Mouse (Mus musculus): ENCODE measurements around the gene Stpg1.

The Stpg1 gene

DNA sequence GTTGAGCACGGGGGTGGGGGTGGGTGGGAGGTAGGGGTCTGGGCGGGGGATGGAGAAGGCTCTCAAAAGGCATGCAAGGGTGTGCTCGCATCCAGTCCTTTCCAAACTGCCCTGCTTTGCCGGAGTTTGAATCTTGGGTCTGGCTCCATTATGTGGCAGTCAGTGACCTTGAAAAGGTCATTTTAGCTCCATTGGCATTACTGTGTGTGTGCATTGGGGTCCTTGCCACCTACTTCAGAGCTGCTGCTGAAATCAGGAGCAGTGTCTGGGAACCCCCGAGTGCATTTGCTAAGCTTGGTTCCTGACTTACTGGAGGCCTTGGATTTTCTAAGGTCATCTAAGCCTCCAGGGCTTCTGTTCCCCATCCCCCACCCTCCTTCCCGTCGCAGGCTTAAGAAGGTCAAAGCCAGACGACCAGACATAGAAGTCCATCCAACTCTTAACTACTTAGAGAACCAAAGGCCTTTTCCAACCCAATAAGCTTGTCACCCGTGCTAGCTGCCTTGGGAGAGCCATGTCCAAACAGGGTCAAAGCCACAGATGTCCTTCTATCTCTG is 54.0 kb downstream of the Stpg1 start:
- no peak for DNase-seq (ENCODE audit: low read depth, low spot score)

GRCm38 (mm10) chr4:135549323-135549722 is 54.7 kb downstream of the Stpg1 start:
- DNase-seq (ENCODE audit: low read depth, low spot score), result no peak

DNA sequence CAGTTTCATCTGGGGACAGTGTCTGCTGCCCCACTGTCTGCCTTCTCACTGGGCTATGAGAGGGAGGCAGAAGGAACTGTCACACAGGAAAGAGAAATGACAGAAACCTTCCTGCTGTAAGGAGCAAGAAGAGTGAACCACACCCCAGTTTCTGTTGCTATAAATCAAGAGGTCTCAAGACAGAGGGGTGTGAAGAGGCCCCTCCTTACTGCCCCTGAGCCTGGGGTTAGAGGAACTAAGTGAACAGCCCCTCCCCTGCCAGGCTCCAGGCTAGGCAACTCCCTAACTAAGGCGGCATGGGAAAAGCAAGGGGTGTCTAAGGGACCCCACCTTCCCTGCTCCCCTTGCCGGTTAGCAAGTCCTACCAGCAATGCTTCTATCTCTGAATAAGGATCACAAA is 69.2 kb downstream of the Stpg1 start:
- no peak for DNase-seq (ENCODE audit: low read depth, low spot score)

GRCm38 (mm10) chr4:135565400-135565799 is 70.8 kb downstream of the Stpg1 start:
- DNase-seq (ENCODE audit: low read depth, low spot score), result no peak

- no peak for DNase-seq (ENCODE audit: low read depth, low spot score)
Observed at GRCm38 (mm10) chr4:135567042-135567441, 72.5 kb downstream of the Stpg1 start.

- no peak for DNase-seq (ENCODE audit: low read depth, low spot score)
Observed at GRCm38 (mm10) chr4:135567484-135567883, 72.9 kb downstream of the Stpg1 start.

DNA sequence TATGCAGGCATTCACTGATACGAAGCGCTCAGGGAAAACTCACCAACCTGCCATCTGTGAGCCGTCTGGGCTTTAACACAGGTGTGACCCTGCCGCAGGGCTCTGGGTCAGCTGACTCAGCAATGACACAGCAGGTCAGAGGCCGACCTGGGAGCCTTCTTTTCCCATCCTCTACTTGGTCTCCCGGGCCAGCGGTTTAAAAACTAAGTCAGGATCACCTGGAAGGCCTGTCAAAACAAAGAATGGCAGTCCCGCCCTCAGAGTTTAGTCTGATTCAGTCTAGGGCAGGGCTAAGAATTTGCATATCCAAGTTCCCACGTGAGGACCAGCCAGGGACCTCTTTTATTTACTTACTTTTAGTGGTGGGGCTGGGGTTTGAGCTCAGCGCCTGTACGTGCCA is 74.6 kb downstream of the Stpg1 start:
- DNase-seq (ENCODE audit: low read depth, low spot score), result no peak

DNA sequence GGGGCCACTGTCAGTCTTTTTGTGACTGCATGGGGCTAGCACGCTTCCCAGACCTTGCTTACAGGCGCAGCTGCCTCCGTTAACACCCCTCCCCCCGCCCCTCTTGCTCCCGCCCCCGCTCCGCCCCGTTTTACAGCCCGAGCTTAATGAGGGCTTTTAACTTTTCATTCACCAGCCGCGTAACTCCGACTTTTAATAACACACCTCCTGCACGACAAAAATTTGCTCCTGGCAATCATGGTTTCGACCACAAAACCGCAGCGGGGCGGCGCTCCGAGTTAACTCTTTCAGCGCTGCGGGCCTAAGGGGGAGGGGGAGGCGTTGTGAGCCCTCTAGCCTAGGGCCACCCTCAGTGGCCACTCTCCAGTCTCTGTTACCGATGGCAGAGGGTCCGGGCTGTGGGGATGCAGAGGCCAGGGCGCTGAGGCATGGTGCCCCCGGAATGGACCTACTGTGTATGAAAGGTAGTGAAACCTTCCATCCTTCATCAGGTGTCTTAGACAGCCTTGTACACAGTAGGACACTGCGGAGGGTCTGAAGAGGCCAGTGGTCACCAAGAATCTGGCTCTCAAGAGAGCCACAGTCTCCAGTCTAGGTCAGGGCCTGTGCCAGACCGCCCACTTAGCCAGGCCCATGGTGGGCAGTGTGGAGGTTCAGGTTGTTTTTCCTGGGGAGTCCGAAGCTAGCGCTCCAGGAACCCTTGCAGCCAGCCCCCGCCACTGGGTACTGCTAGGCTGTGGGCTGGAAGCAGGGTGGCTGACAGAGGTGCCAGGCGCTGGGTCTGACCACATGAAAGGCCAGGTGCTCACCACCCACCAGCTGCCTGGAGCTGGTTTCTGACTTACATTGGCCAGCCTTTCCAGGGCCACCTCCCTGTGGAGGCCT is 75.8 kb downstream of the Stpg1 start:
- DNase-seq (ENCODE audit: low read depth, low spot score), result no peak

GRCm38 (mm10) chr4:135571037-135571550 is 76.5 kb downstream of the Stpg1 start:
- no peak for DNase-seq (ENCODE audit: low read depth, low spot score)

- no peak for DNase-seq (ENCODE audit: low read depth, low spot score)
Observed at GRCm38 (mm10) chr4:135572276-135572675, 77.7 kb downstream of the Stpg1 start.

DNA sequence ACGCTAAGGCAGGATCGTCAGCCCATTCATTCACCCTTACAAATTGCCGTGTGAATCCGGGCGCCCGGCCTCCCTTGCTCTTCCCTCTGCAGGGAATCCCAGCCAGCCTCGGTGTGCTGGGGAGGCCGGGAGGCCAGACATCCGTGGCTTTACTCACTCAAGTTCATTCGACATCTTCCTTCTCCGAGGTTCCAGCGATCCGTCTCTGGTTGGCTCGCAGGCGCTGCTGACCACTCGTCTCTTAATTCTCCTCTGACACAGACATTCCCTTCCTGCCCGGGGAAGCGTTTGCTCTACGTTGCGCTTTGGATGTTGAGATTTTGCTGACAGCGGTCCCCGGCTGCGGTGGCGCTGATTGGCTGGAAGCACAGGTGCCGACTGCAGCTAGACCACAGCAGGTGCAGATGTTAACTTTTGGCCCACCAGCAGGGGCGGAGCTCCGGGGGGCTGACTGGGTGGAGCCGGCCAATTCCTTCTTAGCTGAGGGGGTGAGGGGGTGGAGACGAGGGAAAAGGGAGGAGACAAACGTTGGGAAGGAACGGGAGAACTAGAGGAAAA is 78.7 kb downstream of the Stpg1 start, which contains the start of gene Grhl3:
Gene Grhl3 (minus strand): TSS at position 380 of the 558 bp plus-strand sequence.
- DNase-seq (ENCODE audit: low read depth, low spot score), result no peak

DNA sequence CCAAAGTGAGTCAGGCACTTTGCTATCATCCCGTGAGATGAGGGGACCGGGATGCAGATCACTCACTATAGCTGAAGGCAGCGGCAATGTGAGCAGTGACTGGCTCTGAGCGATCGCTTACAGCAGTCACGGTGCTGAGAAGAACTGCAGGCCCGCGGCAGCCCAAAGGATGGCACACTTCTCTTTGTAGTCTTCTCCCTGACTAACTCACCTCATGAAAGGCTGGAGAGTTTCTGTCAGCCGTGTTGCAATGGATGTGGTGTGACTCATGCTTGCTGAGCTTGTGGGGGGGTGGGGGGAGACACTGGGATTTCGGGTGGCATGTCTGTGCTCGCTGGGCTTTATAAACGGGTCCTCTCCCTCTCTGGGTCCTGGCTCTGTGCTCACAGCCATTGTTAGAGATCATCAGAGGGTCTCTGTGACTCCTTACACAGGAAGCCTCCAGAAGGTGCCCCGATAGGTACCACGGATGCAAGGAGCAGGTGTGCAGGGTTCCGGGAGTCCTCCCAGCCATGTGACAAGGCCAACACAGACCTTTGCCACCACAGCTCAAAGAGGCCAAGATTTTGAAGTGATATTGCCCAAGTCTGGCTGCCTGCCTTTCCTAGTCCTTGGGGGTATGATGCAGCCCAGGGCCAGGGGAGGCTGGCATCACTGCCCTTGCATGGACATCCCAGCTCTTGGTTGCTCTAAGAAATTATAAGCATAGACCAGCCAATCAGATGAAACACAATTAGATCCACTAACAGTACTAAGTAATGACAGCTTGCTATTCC is 81.0 kb downstream of the Stpg1 start:
- no peak for DNase-seq (ENCODE audit: low read depth, low spot score)

GRCm38 (mm10) chr4:135578490-135578889 is 83.9 kb downstream of the Stpg1 start:
- DNase-seq (ENCODE audit: low read depth, low spot score), result no peak

DNA sequence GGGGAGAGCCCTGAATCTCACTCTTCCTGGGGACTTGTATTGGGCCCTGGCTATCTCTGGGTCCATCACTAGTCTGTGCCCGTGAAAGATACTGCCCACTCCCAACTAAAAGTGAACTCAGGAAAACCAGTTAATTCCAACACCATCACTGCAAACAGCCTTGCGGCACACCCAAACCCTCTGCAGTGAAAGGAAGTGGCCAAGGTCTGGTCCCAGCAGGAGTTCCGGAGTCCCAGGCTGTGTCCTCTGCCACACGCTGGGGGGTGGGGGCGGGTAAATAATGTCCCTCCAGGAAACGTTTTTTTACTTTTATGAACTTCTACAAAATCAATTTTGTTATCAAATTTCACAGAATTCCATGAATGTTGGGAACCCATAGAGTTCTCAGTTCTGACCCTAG is 85.1 kb downstream of the Stpg1 start:
- DNase-seq (ENCODE audit: low read depth, low spot score), result no peak

- no peak for DNase-seq (ENCODE audit: low read depth, low spot score)
Observed at GRCm38 (mm10) chr4:135581222-135581910, 86.8 kb downstream of the Stpg1 start.

DNA sequence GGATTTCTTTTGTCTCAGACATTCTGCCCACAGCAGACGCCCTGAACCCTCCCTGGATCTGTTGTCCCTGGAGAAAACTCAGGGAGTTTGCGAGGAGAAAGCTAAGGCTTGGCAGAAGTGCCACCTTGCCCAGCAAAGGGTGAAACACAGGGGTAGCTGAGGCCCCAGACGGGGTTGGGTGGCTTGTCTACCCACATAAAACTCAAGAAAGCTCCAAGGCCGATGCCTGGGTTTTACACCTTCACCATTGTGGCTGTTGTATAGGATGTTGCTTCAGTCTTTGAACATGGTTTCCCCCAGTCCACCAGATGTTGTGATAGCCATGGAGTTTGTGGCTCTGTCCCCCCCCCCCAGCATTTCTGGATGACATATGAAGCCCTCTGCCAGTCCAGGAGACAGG is 90.2 kb downstream of the Stpg1 start:
- DNase-seq (ENCODE audit: low read depth, low spot score), result no peak
